Mouse (Mus musculus) liver, postnatal 0 days (tissue): ENCODE measurements around the gene Unc119. TPM values are rescaled to one million over a fixed set of nuclear protein-coding genes. Genes with fewer than 3 reads are reported as not detected.

Source experiments
- ATAC-seq: fragments of 200-750 bp; cut with Nextera tagmentation; 2 replicates; pipeline ENCODE4 v1.8.0; 2017; ENCODE audit warnings: mild to moderate bottlenecking, moderate library complexity
- DNase-seq: peaks from one replicate; pipeline ENCODE4 v3.0.0-alpha.2; 2016
- H3K27ac ChIP-seq: fragments of 300-500 bp; sonication (generic); 2 replicates; pipeline ENCODE4 v1.5.1; 2014; ENCODE audit warnings: antibody characterized with exemption, moderate library complexity, mild to moderate bottlenecking, low read depth
- H3K27me3 ChIP-seq: fragments of 300-500 bp; sonication (generic); 2 replicates; pipeline ENCODE4 v1.6.1; 2014; ENCODE audit warnings: low read length, control low read depth, mixed read lengths; ENCODE audit not compliant: insufficient read depth
- H3K36me3 ChIP-seq: fragments of 300-500 bp; sonication (generic); replicated peaks from 2 replicates; pipeline ENCODE4 v1.6.1; 2014; ENCODE audit warnings: mild to moderate bottlenecking, control low read depth, low read length, moderate library complexity, mixed read lengths; ENCODE audit not compliant: insufficient read depth
- H3K4me1 ChIP-seq: fragments of 300-500 bp; sonication (generic); 2 replicates; pipeline ENCODE4 v1.6.1; 2014; ENCODE audit warnings: antibody characterized with exemption, mild to moderate bottlenecking, control low read depth; ENCODE audit not compliant: insufficient read depth
- H3K4me2 ChIP-seq: fragments of 300-500 bp; sonication (generic); 2 replicates; pipeline ENCODE4 v1.6.1; 2014; ENCODE audit warnings: low read depth, mild to moderate bottlenecking, low read length, moderate library complexity, mixed read lengths
- H3K4me3 ChIP-seq: fragments of 300-500 bp; sonication (generic); 2 replicates; pipeline ENCODE4 v1.5.1; 2014; ENCODE audit warnings: low read depth, low read length
- H3K9ac ChIP-seq: fragments of 300-500 bp; sonication (generic); replicated peaks from 2 replicates; pipeline ENCODE4 v1.6.1; 2014; ENCODE audit warnings: mild to moderate bottlenecking, moderate library complexity
- H3K9me3 ChIP-seq: fragments of 300-500 bp; sonication (generic); 2 replicates; pipeline ENCODE4 v1.6.1; 2016; ENCODE audit warnings: mild to moderate bottlenecking, control low read depth, low read length, mixed read lengths
- CTCF ChIP-seq: sonication (generic); IDR thresholded peaks from 2 replicates; pipeline ENCODE4 v1.5.1; 2016; ENCODE audit warnings: antibody characterized with exemption, low read depth
- EP300 ChIP-seq: IDR thresholded peaks from 2 replicates; pipeline ENCODE4 v1.6.1; 2016; ENCODE audit warnings: antibody characterized with exemption, low read depth, mild to moderate bottlenecking
- WGBS: fragments of 180-500 bp; shearing (Covaris S2); extraction: QIAGEN DNeasy Blood & Tissue Kit; methylation state at CpG from one replicate; pipeline ENCODE4 v1.1.7; 2014; ENCODE audit not compliant: insufficient replicate concordance; 5-methylcytosine and 5-hydroxymethylcytosine counted together
- polyA plus RNA-seq: library from polyadenylated mRNA; unstranded; fragments of >200 nt; fragmentation: Nextera tagmentation; extraction: Ambion mirVana; gene quantifications from 2 replicates; pipeline ENCODE4 v1.2.1, GENCODE M21; 2015

The Unc119 gene
- polyA plus RNA-seq, 1 experiment from 2014 or later: 63.7 TPM

DNA sequence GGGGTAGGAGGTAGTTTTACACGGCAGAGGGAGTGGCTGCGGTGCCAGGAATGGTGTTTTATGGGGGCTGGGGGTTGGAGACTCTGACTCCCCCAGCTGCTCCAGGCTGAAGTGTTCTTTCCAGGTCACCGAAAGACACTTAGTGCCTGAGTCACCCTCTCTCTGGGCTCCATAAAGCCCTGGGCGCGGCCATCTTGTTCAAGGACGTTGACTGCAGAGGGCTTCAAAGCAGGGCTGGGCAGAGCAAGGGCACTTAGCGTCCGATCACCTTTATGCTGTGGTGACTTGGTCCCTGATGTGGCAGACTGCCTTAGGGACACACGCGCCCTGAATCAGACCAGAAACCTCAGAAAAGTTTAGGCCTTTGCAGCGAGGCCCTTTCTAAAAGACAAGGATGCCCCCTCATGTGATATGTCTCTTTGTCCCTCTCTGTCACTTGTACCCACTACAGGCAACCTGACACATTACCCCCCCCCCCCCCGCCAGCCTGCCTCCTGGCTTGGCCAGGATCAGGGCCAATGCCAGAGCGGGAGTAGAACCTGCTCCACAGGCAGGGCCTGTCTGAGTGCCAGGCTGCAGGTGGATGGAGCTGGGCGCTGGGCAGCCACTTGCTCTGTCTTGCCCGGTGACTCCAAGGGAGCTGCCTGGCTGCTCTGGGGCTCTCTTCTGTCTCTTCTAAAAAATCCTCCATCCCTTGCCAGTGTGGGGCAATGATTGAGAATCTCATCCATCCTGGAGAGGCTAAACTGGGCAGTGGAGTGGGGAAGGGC lies 24.4 kb downstream of the Unc119 start:
- Histone ChIP-seq H3K36me3 (no peaks in the 10 kb centered on the region), H3K9me3 (no peaks in the 10 kb centered on the region), H3K27ac (no peak overlapping the region), H3K4me2 (no peak overlapping the region), H3K9ac (no peak overlapping the region), H3K4me1 (peaks cover 16% of the 10 kb centered on the region), H3K27me3 (no peaks in the 10 kb centered on the region), H3K4me3 (no peak overlapping the region)
- TF ChIP-seq EP300 (no peak), CTCF (no peak)
- WGBS: 82% methylated on average over 14 of the region's 15 CpGs
- no peak for DNase-seq
- no peak for ATAC-seq

DNA sequence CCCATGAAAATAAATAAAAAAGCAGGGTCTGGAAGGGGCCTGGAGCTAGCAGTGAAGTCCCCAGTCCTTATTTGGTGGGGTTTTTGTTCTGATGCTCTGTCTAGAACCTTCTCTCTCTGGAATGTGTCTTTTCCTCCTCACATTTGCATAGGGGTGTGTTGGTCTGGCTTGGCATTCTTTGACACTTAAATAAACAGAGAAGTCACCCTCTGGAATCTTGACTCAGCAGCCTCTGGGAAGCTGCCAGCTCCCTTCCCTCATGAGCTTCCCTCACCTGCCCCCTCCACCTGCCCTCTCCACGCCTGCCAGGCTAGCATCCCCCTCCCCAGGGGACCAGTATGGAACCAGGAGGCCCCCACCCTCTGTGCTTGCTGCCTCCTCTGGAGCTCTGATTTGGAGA lies 27.1 kb downstream of the Unc119 start:
- Histone ChIP-seq H3K36me3 (no peaks in the 10 kb centered on the region), H3K27me3 (no peaks in the 10 kb centered on the region), H3K9me3 (no peaks in the 10 kb centered on the region), H3K9ac (no peak overlapping the region), H3K4me3 (no peak overlapping the region), H3K4me1 (peaks cover 10% of the 10 kb centered on the region), H3K27ac (no peak overlapping the region), H3K4me2 (no peak overlapping the region)
- DNase-seq (no peak), ATAC-seq (no peak)
- 53% methylated on average over 1 of the region's 1 CpGs for WGBS
- TF ChIP-seq EP300 (no peak), CTCF (no peak)

DNA sequence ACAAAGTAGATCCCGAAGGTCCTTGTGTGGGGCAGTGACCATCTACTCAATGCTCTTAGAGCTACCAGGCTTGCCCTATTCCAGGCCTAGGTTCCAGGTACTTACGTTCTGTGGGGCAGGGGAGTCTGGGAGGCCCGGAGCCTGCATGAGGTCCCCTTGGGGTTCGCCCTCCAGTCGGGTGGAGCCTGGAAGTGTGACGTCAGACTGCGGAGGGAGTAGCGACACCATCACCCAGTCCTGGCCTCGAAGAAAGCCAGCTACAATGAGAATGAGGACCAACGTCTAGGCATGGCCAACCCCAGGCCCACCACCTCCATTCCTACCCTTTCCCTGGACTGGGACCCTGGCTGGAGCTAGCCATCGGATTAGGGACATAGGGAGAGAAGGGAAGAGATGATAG lies 28.4 kb downstream of the Unc119 start:
- ATAC-seq (no peak), DNase-seq (no peak)
- H3K4me2 ChIP-seq: no peak overlapping the region
- H3K9me3 ChIP-seq: no peaks in the 10 kb centered on the region
- H3K4me1 ChIP-seq: peaks cover 10% of the 10 kb centered on the region
- TF ChIP-seq CTCF: no peak
- TF ChIP-seq EP300: no peak
- no peaks in the 10 kb centered on the region for H3K36me3 ChIP-seq
- WGBS: 77% methylated on average over 11 of the region's 11 CpGs
- no peak overlapping the region for H3K9ac ChIP-seq
- no peaks in the 10 kb centered on the region for H3K27me3 ChIP-seq
- H3K4me3 ChIP-seq: no peak overlapping the region
- no peak overlapping the region for H3K27ac ChIP-seq

GRCm38 (mm10) chr11:78372166-78372565 lies 28.9 kb downstream of the Unc119 start:
- DNase-seq: no peak
- H3K4me3 ChIP-seq: no peak overlapping the region

GRCm38 (mm10) chr11:78372610-78373009 lies 29.3 kb downstream of the Unc119 start:
- TF ChIP-seq CTCF: no peak
- TF ChIP-seq EP300: no peak
- no peaks in the 10 kb centered on the region for H3K36me3 ChIP-seq
- H3K9me3 ChIP-seq: no peaks in the 10 kb centered on the region
- 67% methylated on average over 7 of the region's 7 CpGs for WGBS
- H3K4me1 ChIP-seq: peaks cover 10% of the 10 kb centered on the region
- DNase-seq: no peak
- no peak overlapping the region for H3K9ac ChIP-seq
- H3K4me3 ChIP-seq: no peak overlapping the region
- no peak overlapping the region for H3K27ac ChIP-seq
- no peak for ATAC-seq
- H3K27me3 ChIP-seq: no peaks in the 10 kb centered on the region
- no peak overlapping the region for H3K4me2 ChIP-seq

More at GRCm38 (mm10) chr11:78372166-78372565, 28.9 kb downstream of the Unc119 start:
- TF ChIP-seq EP300 (no peak), CTCF (no peak)
- H3K36me3 ChIP-seq: no peaks in the 10 kb centered on the region
- peaks cover 10% of the 10 kb centered on the region for H3K4me1 ChIP-seq
- H3K4me2 ChIP-seq: no peak overlapping the region
- no peak for ATAC-seq
- no peaks in the 10 kb centered on the region for H3K27me3 ChIP-seq
- WGBS: 60% methylated on average over 3 of the region's 3 CpGs
- H3K27ac ChIP-seq: no peak overlapping the region
- no peak overlapping the region for H3K9ac ChIP-seq
- no peaks in the 10 kb centered on the region for H3K9me3 ChIP-seq

DNA sequence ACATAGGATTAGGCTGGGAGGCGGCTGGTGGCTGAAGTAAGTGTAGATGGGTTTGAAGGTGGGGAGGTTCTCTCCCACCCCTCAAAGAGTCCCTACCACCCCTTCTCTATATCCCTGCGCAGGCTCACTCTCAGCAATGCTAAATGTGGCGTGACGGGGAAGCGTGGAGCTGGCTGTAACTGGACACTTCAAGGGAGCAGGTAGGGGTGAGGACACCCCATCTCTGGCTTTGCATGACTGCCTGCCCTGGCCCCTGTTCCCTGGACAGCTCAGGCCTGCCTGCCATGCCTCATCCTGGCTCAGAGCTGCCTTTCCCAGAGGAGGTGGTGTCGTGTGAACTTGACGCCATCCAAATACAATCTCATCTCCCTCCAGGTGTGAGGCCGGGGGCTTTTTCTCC lies 30.9 kb downstream of the Unc119 start:
- ATAC-seq (no peak), DNase-seq (no peak)
- Histone ChIP-seq H3K4me2 (no peak overlapping the region), H3K4me1 (peaks cover 10% of the 10 kb centered on the region), H3K27me3 (0 out of 2 replicates have a peak, but pooled peaks cover 5% of the 10 kb centered on the region), H3K4me3 (no peak overlapping the region), H3K27ac (no peak overlapping the region), H3K36me3 (no peaks in the 10 kb centered on the region), H3K9ac (no peak overlapping the region), H3K9me3 (no peaks in the 10 kb centered on the region)
- TF ChIP-seq CTCF: no peak
- TF ChIP-seq EP300: no peak
- WGBS: 82% methylated on average over 8 of the region's 8 CpGs
